8 mouse cellular contexts compared by ENCODE assay signal in genomic region chr11:116644225-116645112, GRCm38 (mm10). TPM values are rescaled to one million over a fixed set of nuclear protein-coding genes. Genes with fewer than 3 reads are reported as not detected.
DNase-seq lines count a peak whose midpoint lies in the region; ATAC-seq and TF ChIP-seq lines count a peak whose summit lies in the region.

No protein-coding gene starts in this region.

- H3K9ac ChIP-seq in embryonic facial prominence, embryonic 13.5 days: peak overlapping the region; percentile 40; the same call in 1 of the 2 replicates
- no peak overlapping the region for H3K9ac ChIP-seq in heart, postnatal 0 days (replicated peaks; ENCODE audit: low read depth, low read length)
- peak overlapping the region; percentile 48 for H3K9ac ChIP-seq in midbrain, embryonic 13.5 days (replicated peaks)

- no peak overlapping the region for H3K4me3 ChIP-seq in kidney, adult 2 months (ENCODE audit: insufficient read depth, low read depth, low read length)
- H3K4me3 ChIP-seq in embryonic facial prominence, embryonic 13.5 days: no peak overlapping the region
- H3K4me3 ChIP-seq in heart, postnatal 0 days (ENCODE audit: low read depth, low read length): no peak overlapping the region
- H3K4me3 ChIP-seq in midbrain, embryonic 13.5 days (replicated peaks): no peak overlapping the region

- 64% methylated on average over 21 of the region's 21 CpGs for WGBS in kidney, adult 2 months
- WGBS in embryonic facial prominence, embryonic 13.5 days: 40% methylated on average over 21 of the region's 21 CpGs
- WGBS in heart, postnatal 0 days: 61% methylated on average over 21 of the region's 21 CpGs
- 45% methylated on average over 21 of the region's 21 CpGs for WGBS in midbrain, embryonic 13.5 days

- TF ChIP-seq EP300 in heart, postnatal 0 days (IDR thresholded peaks at IDR 0.05; ENCODE audit: low read depth): no peak

- no peaks in the 10 kb centered on the region for H3K9me3 ChIP-seq in embryonic facial prominence, embryonic 13.5 days
- H3K9me3 ChIP-seq in heart, postnatal 0 days (replicated peaks; ENCODE audit: control insufficient read depth, low read length): no peaks in the 10 kb centered on the region
- H3K9me3 ChIP-seq in midbrain, embryonic 13.5 days: no peaks in the 10 kb centered on the region

- peak overlapping the region; percentile 1; the same call in 1 of the 2 replicates for H3K27ac ChIP-seq in kidney, adult 2 months (ENCODE audit: insufficient read depth, low read depth, low read length)
- peak overlapping the region; percentile 62; the same call in 1 of the 2 replicates for H3K27ac ChIP-seq in embryonic facial prominence, embryonic 13.5 days
- peak overlapping the region; percentile 41; the same call in 1 of the 2 replicates for H3K27ac ChIP-seq in heart, postnatal 0 days (ENCODE audit: low read depth)
- H3K27ac ChIP-seq in midbrain, embryonic 13.5 days: peak overlapping the region; percentile 41

- peak overlapping the region; percentile 58 for H3K4me2 ChIP-seq in embryonic facial prominence, embryonic 13.5 days
- no peak overlapping the region for H3K4me2 ChIP-seq in heart, postnatal 0 days (ENCODE audit: low read depth, low read length)
- H3K4me2 ChIP-seq in midbrain, embryonic 13.5 days (replicated peaks): peak overlapping the region; percentile 51

- DNase-seq in kidney, adult 2 months: no peak
- no peak for DNase-seq in kidney, adult 8-10 months
- DNase-seq in heart, postnatal 0 days (ENCODE audit: low spot score): no peak
- DNase-seq in c-Kit-positive CD71-positive TER-119-positive erythroid progenitor cells, embryonic 14.5 days (ENCODE audit: low spot score): no peak
- DNase-seq in thymus, postnatal 25 days: no peak

- TF ChIP-seq CTCF in kidney, adult 2 months (conservative IDR thresholded peaks at IDR 0.05; ENCODE audit: insufficient read depth, insufficient read length, low read depth, low read length): no peak
- TF ChIP-seq CTCF in heart, postnatal 0 days (IDR thresholded peaks at IDR 0.05; ENCODE audit: low read depth): no peak

- no peak for ATAC-seq in embryonic facial prominence, embryonic 13.5 days (ENCODE audit: insufficient number of reproducible peaks, insufficient read depth, low FRiP score, low TSS enrichment, low read depth)
- no peak for ATAC-seq in heart, postnatal 0 days (ENCODE audit: insufficient read depth, low read depth)
- ATAC-seq in midbrain, embryonic 13.5 days: no peak
- ATAC-seq in megakaryocyte progenitor cell, adult 5-6 weeks (replicated peaks; ENCODE audit: poor library complexity): no peak

- H3K4me1 ChIP-seq in kidney, adult 2 months (ENCODE audit: control insufficient read depth, insufficient read depth, low read length): no peaks in the 10 kb centered on the region
- H3K4me1 ChIP-seq in embryonic facial prominence, embryonic 13.5 days: peaks cover 53% of the 10 kb centered on the region
- no peaks in the 10 kb centered on the region for H3K4me1 ChIP-seq in heart, postnatal 0 days (ENCODE audit: control insufficient read depth, insufficient read depth)
- H3K4me1 ChIP-seq in midbrain, embryonic 13.5 days (replicated peaks): peaks cover 18% of the 10 kb centered on the region

- H3K36me3 ChIP-seq in kidney, adult 2 months (ENCODE audit: control insufficient read depth, insufficient read depth, low read length): no peaks in the 10 kb centered on the region
- H3K36me3 ChIP-seq in embryonic facial prominence, embryonic 13.5 days: no peaks in the 10 kb centered on the region
- H3K36me3 ChIP-seq in heart, postnatal 0 days (replicated peaks; ENCODE audit: control insufficient read depth, insufficient read depth, low read length): no peaks in the 10 kb centered on the region
- H3K36me3 ChIP-seq in midbrain, embryonic 13.5 days: no peaks in the 10 kb centered on the region

- no peaks in the 10 kb centered on the region for H3K27me3 ChIP-seq in kidney, adult 2 months (replicated peaks; ENCODE audit: control insufficient read depth, insufficient read depth, low read length)
- H3K27me3 ChIP-seq in embryonic facial prominence, embryonic 13.5 days: peaks cover 5% of the 10 kb centered on the region; the same call in 1 of the 2 replicates
- peaks cover 15% of the 10 kb centered on the region for H3K27me3 ChIP-seq in heart, postnatal 0 days (ENCODE audit: control insufficient read depth, insufficient read depth, low read length)
- H3K27me3 ChIP-seq in midbrain, embryonic 13.5 days: peaks cover 17% of the 10 kb centered on the region

- TF ChIP-seq POLR2A in kidney, adult 2 months (IDR thresholded peaks at IDR 0.05; ENCODE audit: low read depth, low read length): no peak

RNA-seq across cellular contexts. Expression of gene Prcd, which starts 8.9 kb away (rescaled TPM):
- 0.44 and 0.52 TPM in 2 replicates for polyA plus RNA-seq in kidney, adult 2 months (2012; rRNA removed)
- polyA plus RNA-seq in embryonic facial prominence, embryonic 13.5 days (2015; fragmentation: Nextera tagmentation; extraction: Ambion mirVana): 0.69 and 0.80 TPM in 2 replicates
- total RNA-seq in heart, postnatal 0 days (2014; rRNA removed; ENCODE audit: low replicate concordance): not detected in 2 replicates
- polyA plus RNA-seq in heart, postnatal 0 days (2015; fragmentation: Nextera tagmentation; extraction: Ambion mirVana): 2.5 and 2.6 TPM in 2 replicates
- 1.0 and 1.2 TPM in 2 replicates for polyA plus RNA-seq in midbrain, embryonic 13.5 days (2015; fragmentation: Nextera tagmentation; extraction: Ambion mirVana)
- 0.47 TPM in 1 of 2 replicates, not detected in the other for total RNA-seq in megakaryocyte progenitor cell, adult 5-6 weeks (2015)
- 0.17 TPM in 1 of 2 replicates, not detected in the other for total RNA-seq in megakaryocyte progenitor cell, adult 5-6 weeks (2017)

RNA-seq across cellular contexts. Expression of gene Cygb, which starts 9.6 kb away (rescaled TPM):
- 16.2 and 21.0 TPM in 2 replicates for polyA plus RNA-seq in kidney, adult 2 months (2012; rRNA removed)
- polyA plus RNA-seq in embryonic facial prominence, embryonic 13.5 days (2015; fragmentation: Nextera tagmentation; extraction: Ambion mirVana): 7.1 and 7.9 TPM in 2 replicates
- 11.4 and 38.8 TPM in 2 replicates for total RNA-seq in heart, postnatal 0 days (2014; rRNA removed; ENCODE audit: low replicate concordance)
- polyA plus RNA-seq in heart, postnatal 0 days (2015; fragmentation: Nextera tagmentation; extraction: Ambion mirVana): 21.1 and 21.6 TPM in 2 replicates
- polyA plus RNA-seq in midbrain, embryonic 13.5 days (2015; fragmentation: Nextera tagmentation; extraction: Ambion mirVana): 8.8 TPM in 2 replicates
- total RNA-seq in megakaryocyte progenitor cell, adult 5-6 weeks (2015): not detected in 2 replicates
- total RNA-seq in megakaryocyte progenitor cell, adult 5-6 weeks (2017): not detected in 2 replicates

RNA-seq across cellular contexts. Expression of gene Rhbdf2, which starts 17.6 kb away (rescaled TPM):
- 18.0 and 19.1 TPM in 2 replicates for polyA plus RNA-seq in kidney, adult 2 months (2012; rRNA removed)
- 4.2 and 4.3 TPM in 2 replicates for polyA plus RNA-seq in embryonic facial prominence, embryonic 13.5 days (2015; fragmentation: Nextera tagmentation; extraction: Ambion mirVana)
- 19.0 and 25.5 TPM in 2 replicates for total RNA-seq in heart, postnatal 0 days (2014; rRNA removed; ENCODE audit: low replicate concordance)
- 5.8 and 6.1 TPM in 2 replicates for polyA plus RNA-seq in heart, postnatal 0 days (2015; fragmentation: Nextera tagmentation; extraction: Ambion mirVana)
- polyA plus RNA-seq in midbrain, embryonic 13.5 days (2015; fragmentation: Nextera tagmentation; extraction: Ambion mirVana): 0.76 and 0.77 TPM in 2 replicates
- total RNA-seq in megakaryocyte progenitor cell, adult 5-6 weeks (2015): 3.7 and 4.9 TPM in 2 replicates
- 2.7 and 3.5 TPM in 2 replicates for total RNA-seq in megakaryocyte progenitor cell, adult 5-6 weeks (2017)

RNA-seq across cellular contexts. Expression of gene Aanat, which starts 58.2 kb away (rescaled TPM):
- not detected in 2 replicates for polyA plus RNA-seq in kidney, adult 2 months (2012; rRNA removed)
- polyA plus RNA-seq in embryonic facial prominence, embryonic 13.5 days (2015; fragmentation: Nextera tagmentation; extraction: Ambion mirVana): not detected in 2 replicates
- not detected in 2 replicates for total RNA-seq in heart, postnatal 0 days (2014; rRNA removed; ENCODE audit: low replicate concordance)
- polyA plus RNA-seq in heart, postnatal 0 days (2015; fragmentation: Nextera tagmentation; extraction: Ambion mirVana): not detected in 2 replicates
- 0.22 and 0.34 TPM in 2 replicates for polyA plus RNA-seq in midbrain, embryonic 13.5 days (2015; fragmentation: Nextera tagmentation; extraction: Ambion mirVana)
- not detected in 2 replicates for total RNA-seq in megakaryocyte progenitor cell, adult 5-6 weeks (2015)
- not detected in 2 replicates for total RNA-seq in megakaryocyte progenitor cell, adult 5-6 weeks (2017)

Comparison
In these comparisons a context has a peak if more than half of its experiments do, and no peak if none do; other contexts are left out.
1. H3K27ac ChIP-seq: peak in every context shown above with its lines; median percentile 62 in embryonic facial prominence, embryonic 13.5 days; 41 in heart, postnatal 0 days; 41 in midbrain, embryonic 13.5 days; 1 in kidney, adult 2 months.